Comparison of ENCODE assay signal across 10 mouse cellular contexts in genomic region chr16:87307109-87307735, GRCm38 (mm10). TPM values are rescaled to one million over a fixed set of nuclear protein-coding genes. Genes with fewer than 3 reads are reported as not detected.
A peak's percentile ranks its signal among the peaks of the same experiment; 100 is the strongest.
DNase-seq lines count a peak whose midpoint lies in the region; ATAC-seq and TF ChIP-seq lines count a peak whose summit lies in the region.
"Had no signal": no experiment of that assay in that cellular context is flagged by ENCODE, and none has a peak within 500 bp of the region (broad histone marks: within the 10 kb centered on the region; RNA-seq: fewer than 3 reads in every experiment).

No protein-coding gene starts in this region.

- no peak overlapping the region for H3K9ac ChIP-seq in stomach, embryonic 14.5 days (replicated peaks; ENCODE audit: low read depth, low read length)
- H3K9ac ChIP-seq in midbrain, postnatal 0 days (replicated peaks; ENCODE audit: low read length, poor library complexity, severe bottlenecking): no peak overlapping the region
- H3K9ac ChIP-seq: midbrain, embryonic 12.5 days had no signal

- intact Hi-C loops in left cerebral cortex, postnatal 10 days (cut with DNase I): no loop called here

- peak; percentile 6 to 30 for DNase-seq in left cerebral cortex, adult 18-20 months (ENCODE audit: low spot score in 2 of 2)
- no peak for DNase-seq in left cerebral cortex, postnatal 10 days (ENCODE audit: extremely low spot score in 1 of 2, low spot score in 2 of 2)
- DNase-seq in fibroblast of lung, adult 2 months (ENCODE audit: low read depth): peak; percentile 58
- DNase-seq in heart, postnatal 4 days: peak; percentile 56
- DNase-seq in layer of hippocampus, postnatal 36 days: no peak
- DNase-seq in midbrain, postnatal 0 days (ENCODE audit: low spot score): no peak
- DNase-seq in ovary, postnatal 10 days (ENCODE audit: low spot score): no peak
- DNase-seq: retina, postnatal 1 day had no signal

- peak overlapping the region; percentile 17; the same call in 1 of the 2 replicates for H3K27ac ChIP-seq in stomach, embryonic 14.5 days (ENCODE audit: low read length)
- no peak overlapping the region for H3K27ac ChIP-seq in midbrain, postnatal 0 days (ENCODE audit: low read depth, low read length)
- H3K27ac ChIP-seq: midbrain, embryonic 12.5 days had no signal

- WGBS in stomach, embryonic 14.5 days: 27% methylated on average over 10 of the region's 10 CpGs
- WGBS in midbrain, postnatal 0 days: 84% methylated on average over 10 of the region's 10 CpGs

- ATAC-seq in stomach, embryonic 14.5 days (ENCODE audit: insufficient number of reproducible peaks, insufficient read depth, low FRiP score, low read depth): no peak
- no peak for ATAC-seq in midbrain, postnatal 0 days (ENCODE audit: low FRiP score)

- H3K4me2 ChIP-seq in stomach, embryonic 14.5 days (replicated peaks; ENCODE audit: low read depth, low read length): no peak overlapping the region; the same call in 1 of the 2 replicates
- no peak overlapping the region for H3K4me2 ChIP-seq in midbrain, postnatal 0 days (ENCODE audit: low read depth, low read length, poor library complexity, severe bottlenecking)
- H3K4me2 ChIP-seq: midbrain, embryonic 12.5 days had no signal

- H3K36me3 ChIP-seq in stomach, embryonic 14.5 days (ENCODE audit: control insufficient read depth, insufficient read depth, low read length): no peaks in the 10 kb centered on the region
- H3K36me3 ChIP-seq in midbrain, postnatal 0 days (ENCODE audit: insufficient read depth, low read length): no peaks in the 10 kb centered on the region
- H3K36me3 ChIP-seq: midbrain, embryonic 12.5 days had no signal

- no peak for TF ChIP-seq CTCF in midbrain, postnatal 0 days (IDR thresholded peaks at IDR 0.05)

- H3K9me3 ChIP-seq in stomach, embryonic 14.5 days (ENCODE audit: control insufficient read depth, low read depth, low read length): no peaks in the 10 kb centered on the region
- H3K9me3 ChIP-seq in midbrain, postnatal 0 days (ENCODE audit: low read length): no peaks in the 10 kb centered on the region
- H3K9me3 ChIP-seq: midbrain, embryonic 12.5 days had no signal

- H3K4me1 ChIP-seq in stomach, embryonic 14.5 days (ENCODE audit: control insufficient read depth, insufficient read depth, low read length): no peaks in the 10 kb centered on the region
- H3K4me1 ChIP-seq in midbrain, postnatal 0 days (ENCODE audit: insufficient read depth, low read length): no peaks in the 10 kb centered on the region
- H3K4me1 ChIP-seq: midbrain, embryonic 12.5 days had no signal

- H3K4me3 ChIP-seq in stomach, embryonic 14.5 days (ENCODE audit: low read depth, low read length): no peak overlapping the region
- H3K4me3 ChIP-seq in midbrain, postnatal 0 days (ENCODE audit: low read depth, low read length): no peak overlapping the region
- H3K4me3 ChIP-seq: midbrain, embryonic 12.5 days had no signal

- no peaks in the 10 kb centered on the region for H3K27me3 ChIP-seq in stomach, embryonic 14.5 days (ENCODE audit: control insufficient read depth, insufficient read depth, low read length)
- no peaks in the 10 kb centered on the region for H3K27me3 ChIP-seq in midbrain, postnatal 0 days (ENCODE audit: insufficient read depth, low read length)
- H3K27me3 ChIP-seq: midbrain, embryonic 12.5 days had no signal

RNA-seq across cellular contexts. Expression of gene N6amt1, which starts 46.8 kb away (rescaled TPM):
- 10 to 100 TPM; 16.7 to 17.1 TPM for total RNA-seq in left cerebral cortex, adult 18-20 months (2021)
- total RNA-seq in left cerebral cortex, postnatal 10 days (2021): 10 to 100 TPM; 20.5 to 21.6 TPM
- total RNA-seq in heart, postnatal 4 days (2021): 10 to 100 TPM; 29.1 to 31.5 TPM
- 26.7 and 29.6 TPM in 2 replicates for polyA plus RNA-seq in stomach, embryonic 14.5 days (2014; fragmentation: Nextera tagmentation; extraction: Ambion mirVana)
- 10 to 100 TPM; 18.9 to 20.0 TPM for total RNA-seq in layer of hippocampus, postnatal 36 days (2021)
- total RNA-seq in midbrain, postnatal 0 days (2014; rRNA removed): 10.9 and 18.5 TPM in 2 replicates
- 31.5 and 34.4 TPM in 2 replicates for polyA plus RNA-seq in midbrain, postnatal 0 days (2015; fragmentation: Nextera tagmentation; extraction: Ambion mirVana)

Comparison
In these comparisons a context has a peak if more than half of its experiments do, and no peak if none do; other contexts are left out.
1. DNase-seq: peak in left cerebral cortex, adult 18-20 months (2 of 2), fibroblast of lung, adult 2 months (single experiment) and heart, postnatal 4 days (single experiment); none in left cerebral cortex, postnatal 10 days (0 of 2), layer of hippocampus, postnatal 36 days (0 of 2), midbrain, postnatal 0 days (single experiment) and ovary, postnatal 10 days (single experiment).